Mouse (Mus musculus): ENCODE measurements at regions not wholly inside any gene's neighbourhood (a gene's known extent, or its start where the extent isn't known, plus 50 kb on each side); places are given as distances from the start of the nearest gene placed in this dataset.

DNA sequence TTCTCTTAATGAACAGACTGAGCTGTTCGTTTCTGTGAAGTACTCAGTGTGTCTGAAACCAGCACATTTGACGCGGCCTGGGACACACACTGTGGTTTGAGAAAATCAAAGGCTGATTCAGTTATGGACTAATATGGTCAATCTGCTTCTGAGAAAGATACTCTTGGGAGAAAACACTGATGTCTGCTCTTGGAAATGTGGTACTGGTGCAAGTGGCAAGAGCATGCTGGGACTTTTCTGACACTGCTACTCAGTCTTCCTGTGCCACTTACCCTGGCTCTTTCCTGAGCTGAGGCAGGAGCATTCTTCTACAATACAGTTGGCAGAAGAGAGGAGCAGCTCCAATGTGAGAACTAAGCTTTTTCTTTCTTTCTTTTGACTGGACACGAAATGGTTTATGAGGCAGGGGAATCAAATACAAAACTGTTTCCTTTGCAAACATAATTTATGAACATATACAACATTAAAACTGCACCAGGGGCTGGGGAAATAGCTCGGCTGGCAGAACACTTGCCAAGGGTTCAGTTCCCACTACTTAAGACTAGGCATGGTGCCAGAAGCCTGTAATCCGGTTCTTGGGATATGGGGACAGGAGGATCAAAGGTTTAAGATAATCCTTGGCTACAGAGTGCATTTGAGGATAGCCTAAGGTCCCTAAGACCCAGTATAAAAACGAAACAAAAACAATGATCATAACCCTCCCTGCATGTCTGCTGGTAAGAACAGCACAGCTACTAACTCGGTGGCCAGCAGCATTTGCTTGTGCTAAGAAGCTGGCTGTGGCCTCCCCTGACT lies 173.7 kb upstream of the Klf14 start:
- H3K4me2 ChIP-seq (ENCODE audit: low read length) = no peak overlapping the region
- ATAC-seq (replicated peaks; ENCODE audit: low FRiP score, low TSS enrichment, low read depth) (no peak), DNase-seq (ENCODE audit: low spot score) (no peak)
- no peak overlapping the region for H3K4me3 ChIP-seq (ENCODE audit: low read depth, low read length)
- 70% methylated on average over 8 of the region's 8 CpGs for WGBS
- no peak overlapping the region for H3K9ac ChIP-seq (ENCODE audit: low read length)
- no peaks in the 10 kb centered on the region for H3K27me3 ChIP-seq (replicated peaks; ENCODE audit: control insufficient read depth, insufficient read depth, low read length)
- H3K4me1 ChIP-seq (replicated peaks; ENCODE audit: control insufficient read depth, insufficient read depth, low read length) = no peaks in the 10 kb centered on the region; the same call in 1 of the 2 replicates
- peaks cover 4% of the 10 kb centered on the region; the same call in 1 of the 2 replicates for H3K9me3 ChIP-seq (ENCODE audit: control insufficient read depth, low read length)
- no peaks in the 10 kb centered on the region for H3K36me3 ChIP-seq (ENCODE audit: control insufficient read depth, insufficient read depth, low read length)
- H3K27ac ChIP-seq (ENCODE audit: low read depth) = no peak overlapping the region

DNA sequence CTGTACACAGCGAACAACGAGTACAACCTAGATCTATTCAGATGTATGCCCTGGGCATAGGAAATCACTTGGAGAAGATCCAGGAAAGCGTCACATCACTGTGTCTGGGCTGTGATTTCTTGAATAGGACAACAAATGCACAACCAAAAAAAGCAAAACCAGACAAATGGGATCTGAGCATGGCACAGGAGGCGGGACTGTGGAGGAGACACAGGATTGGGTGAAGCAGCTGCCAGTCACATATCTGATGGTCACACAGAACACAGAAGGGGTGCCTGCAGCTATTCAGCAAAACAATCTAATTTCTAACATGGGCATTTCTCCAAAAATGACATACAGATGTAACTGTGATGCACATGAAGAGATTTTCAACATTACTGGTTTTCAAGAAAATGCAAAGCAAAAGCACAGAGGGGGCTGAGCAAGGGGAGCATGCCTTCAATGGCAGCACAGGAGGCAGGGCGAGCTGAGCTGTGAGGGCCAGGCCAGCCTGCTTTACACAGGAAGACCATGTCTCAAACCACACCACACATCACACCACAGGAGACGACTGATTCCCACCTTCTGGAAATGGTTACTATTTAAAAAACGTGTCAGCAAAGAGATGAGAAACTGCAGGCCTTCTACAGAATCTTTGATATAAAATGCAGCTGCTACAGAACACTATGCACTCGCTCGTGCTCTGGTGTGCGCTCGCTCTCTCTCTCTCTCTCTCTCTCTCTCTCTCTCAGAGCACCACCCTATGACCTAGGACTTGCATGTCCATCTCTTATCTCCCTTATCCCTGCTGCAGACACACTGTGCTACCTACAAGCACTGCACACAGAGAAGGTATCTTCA lies 175.2 kb upstream of the Klf14 start:
- ATAC-seq (replicated peaks; ENCODE audit: low FRiP score, low TSS enrichment, low read depth) = no peak
- 68% methylated on average over 11 of the region's 11 CpGs for WGBS
- DNase-seq (ENCODE audit: low spot score) = no peak
- no peaks in the 10 kb centered on the region for H3K27me3 ChIP-seq (replicated peaks; ENCODE audit: control insufficient read depth, insufficient read depth, low read length)
- no peaks in the 10 kb centered on the region; the same call in 1 of the 2 replicates for H3K4me1 ChIP-seq (replicated peaks; ENCODE audit: control insufficient read depth, insufficient read depth, low read length)
- peaks cover 4% of the 10 kb centered on the region; the same call in 1 of the 2 replicates for H3K9me3 ChIP-seq (ENCODE audit: control insufficient read depth, low read length)
- H3K36me3 ChIP-seq (ENCODE audit: control insufficient read depth, insufficient read depth, low read length) = no peaks in the 10 kb centered on the region
- no peak overlapping the region for H3K4me2 ChIP-seq (ENCODE audit: low read length)
- no peak overlapping the region for H3K9ac ChIP-seq (ENCODE audit: low read length)
- H3K27ac ChIP-seq (ENCODE audit: low read depth) = peak overlapping the region; percentile 38; the same call in 1 of the 2 replicates
- H3K4me3 ChIP-seq (ENCODE audit: low read depth, low read length) = no peak overlapping the region

DNA sequence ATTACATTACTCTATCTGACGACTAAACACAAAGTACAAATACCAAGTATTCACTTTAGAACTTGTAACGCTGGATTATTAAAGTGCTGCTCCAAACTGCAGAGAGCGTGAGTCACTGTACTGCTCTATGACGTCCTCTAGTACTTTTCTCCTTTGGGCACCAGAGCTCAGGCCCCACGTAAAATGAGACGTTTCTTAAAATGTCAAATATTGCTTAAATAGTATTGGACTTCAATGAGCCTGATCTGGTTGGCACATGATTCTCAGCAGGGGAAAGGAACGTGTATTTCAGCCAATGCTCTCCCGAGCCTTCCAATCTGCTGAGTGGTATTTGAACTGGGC lies 175.8 kb upstream of the Klf14 start:
- H3K9me3 ChIP-seq (ENCODE audit: control insufficient read depth, low read length) = peaks cover 4% of the 10 kb centered on the region; the same call in 1 of the 2 replicates
- DNase-seq (ENCODE audit: low spot score) (no peak), ATAC-seq (replicated peaks; ENCODE audit: low FRiP score, low TSS enrichment, low read depth) (no peak)
- peak overlapping the region; percentile 38; the same call in 1 of the 2 replicates for H3K27ac ChIP-seq (ENCODE audit: low read depth)
- H3K36me3 ChIP-seq (ENCODE audit: control insufficient read depth, insufficient read depth, low read length) = no peaks in the 10 kb centered on the region
- H3K27me3 ChIP-seq (replicated peaks; ENCODE audit: control insufficient read depth, insufficient read depth, low read length) = no peaks in the 10 kb centered on the region
- no peaks in the 10 kb centered on the region; the same call in 1 of the 2 replicates for H3K4me1 ChIP-seq (replicated peaks; ENCODE audit: control insufficient read depth, insufficient read depth, low read length)
- no peak overlapping the region for H3K4me2 ChIP-seq (ENCODE audit: low read length)
- no peak overlapping the region for H3K4me3 ChIP-seq (ENCODE audit: low read depth, low read length)
- no peak overlapping the region for H3K9ac ChIP-seq (ENCODE audit: low read length)
- 76% methylated on average over 8 of the region's 8 CpGs for WGBS

DNA sequence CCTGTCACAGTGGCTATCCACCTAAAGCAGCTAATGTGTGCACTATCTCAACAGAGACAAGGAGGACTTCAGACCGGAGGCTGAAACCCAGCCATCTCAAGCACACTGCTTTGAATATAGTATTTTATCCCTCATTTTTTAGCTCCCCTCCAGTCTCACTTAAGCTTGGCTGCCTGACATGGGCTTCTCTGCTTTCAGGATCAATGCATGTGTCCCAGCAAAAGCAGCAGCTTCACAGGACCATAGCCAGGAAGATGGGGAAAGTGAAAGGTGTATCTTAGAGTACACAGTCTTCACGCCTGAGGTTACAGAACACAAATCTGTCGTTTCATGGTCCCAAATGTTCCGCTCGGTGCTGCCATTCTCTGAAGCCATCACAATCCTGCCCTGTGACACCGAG lies 176.7 kb upstream of the Klf14 start:
- H3K27me3 ChIP-seq (replicated peaks; ENCODE audit: control insufficient read depth, insufficient read depth, low read length) = no peaks in the 10 kb centered on the region
- no peak for ATAC-seq (replicated peaks; ENCODE audit: low FRiP score, low TSS enrichment, low read depth)
- H3K9ac ChIP-seq (ENCODE audit: low read length) = no peak overlapping the region
- H3K27ac ChIP-seq (ENCODE audit: low read depth) = no peak overlapping the region
- WGBS = 81% methylated on average over 6 of the region's 6 CpGs
- no peak overlapping the region for H3K4me3 ChIP-seq (ENCODE audit: low read depth, low read length)
- no peaks in the 10 kb centered on the region for H3K36me3 ChIP-seq (ENCODE audit: control insufficient read depth, insufficient read depth, low read length)
- no peak for DNase-seq (ENCODE audit: low spot score)
- H3K4me1 ChIP-seq (replicated peaks; ENCODE audit: control insufficient read depth, insufficient read depth, low read length) = no peaks in the 10 kb centered on the region; the same call in 1 of the 2 replicates
- H3K9me3 ChIP-seq (ENCODE audit: control insufficient read depth, low read length) = peaks cover 4% of the 10 kb centered on the region; the same call in 1 of the 2 replicates
- no peak overlapping the region for H3K4me2 ChIP-seq (ENCODE audit: low read length)

DNA sequence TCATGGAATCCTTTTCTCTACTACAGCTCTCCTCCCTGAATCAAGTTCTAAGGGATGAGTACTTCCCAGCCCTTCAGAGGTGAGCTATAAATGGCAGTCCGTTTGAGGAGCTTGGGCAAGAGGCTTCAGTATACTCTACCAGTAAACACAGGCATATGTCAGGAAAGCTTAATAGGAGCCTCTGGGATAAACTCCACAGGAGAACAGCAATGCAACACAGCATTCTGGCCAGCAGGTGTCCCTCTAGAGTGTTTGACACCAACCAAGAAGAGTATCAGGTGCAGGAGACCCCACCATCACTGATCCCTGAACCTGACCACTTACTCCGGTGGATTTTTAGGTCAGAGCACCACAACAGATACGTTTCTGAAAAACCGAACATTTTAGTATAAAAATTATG lies 178.0 kb upstream of the Klf14 start:
- 62% methylated on average over 4 of the region's 4 CpGs for WGBS
- no peak overlapping the region for H3K9ac ChIP-seq (ENCODE audit: low read length)
- H3K27me3 ChIP-seq (replicated peaks; ENCODE audit: control insufficient read depth, insufficient read depth, low read length) = no peaks in the 10 kb centered on the region
- ATAC-seq (replicated peaks; ENCODE audit: low FRiP score, low TSS enrichment, low read depth) = no peak
- no peak overlapping the region for H3K4me2 ChIP-seq (ENCODE audit: low read length)
- peaks cover 4% of the 10 kb centered on the region; the same call in 1 of the 2 replicates for H3K9me3 ChIP-seq (ENCODE audit: control insufficient read depth, low read length)
- no peaks in the 10 kb centered on the region; the same call in 1 of the 2 replicates for H3K4me1 ChIP-seq (replicated peaks; ENCODE audit: control insufficient read depth, insufficient read depth, low read length)
- no peaks in the 10 kb centered on the region for H3K36me3 ChIP-seq (ENCODE audit: control insufficient read depth, insufficient read depth, low read length)
- H3K4me3 ChIP-seq (ENCODE audit: low read depth, low read length) = no peak overlapping the region
- DNase-seq (ENCODE audit: low spot score) = no peak
- no peak overlapping the region for H3K27ac ChIP-seq (ENCODE audit: low read depth)

DNA sequence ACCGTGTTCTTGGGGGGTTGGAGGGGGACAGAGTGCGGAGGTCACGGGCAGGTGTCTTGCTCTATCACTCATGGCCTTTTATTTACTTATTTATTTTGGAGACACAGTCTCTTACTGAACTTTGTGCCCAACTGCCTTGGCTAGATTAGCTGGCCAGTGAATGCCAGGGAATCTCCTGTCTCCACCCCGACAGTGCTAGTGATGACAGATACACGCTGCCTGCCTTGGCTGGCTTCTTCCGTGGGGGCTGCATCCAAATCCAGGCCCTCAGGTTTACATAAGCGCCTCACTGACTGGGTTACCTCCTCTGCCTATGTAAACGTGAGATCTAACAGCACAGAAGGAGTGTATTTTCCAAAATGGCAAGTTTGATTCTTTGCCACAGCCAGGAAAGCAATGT lies 178.5 kb upstream of the Klf14 start:
- Histone ChIP-seq H3K36me3 (ENCODE audit: control insufficient read depth, insufficient read depth, low read length) (no peaks in the 10 kb centered on the region), H3K27me3 (replicated peaks; ENCODE audit: control insufficient read depth, insufficient read depth, low read length) (no peaks in the 10 kb centered on the region), H3K4me3 (ENCODE audit: low read depth, low read length) (no peak overlapping the region), H3K4me2 (ENCODE audit: low read length) (no peak overlapping the region), H3K9ac (ENCODE audit: low read length) (no peak overlapping the region), H3K9me3 (ENCODE audit: control insufficient read depth, low read length) (peaks cover 4% of the 10 kb centered on the region; the same call in 1 of the 2 replicates), H3K4me1 (replicated peaks; ENCODE audit: control insufficient read depth, insufficient read depth, low read length) (no peaks in the 10 kb centered on the region; the same call in 1 of the 2 replicates), H3K27ac (ENCODE audit: low read depth) (no peak overlapping the region)
- DNase-seq (ENCODE audit: low spot score) = no peak
- ATAC-seq (replicated peaks; ENCODE audit: low FRiP score, low TSS enrichment, low read depth) = no peak
- WGBS = 71% methylated on average over 8 of the region's 8 CpGs

DNA sequence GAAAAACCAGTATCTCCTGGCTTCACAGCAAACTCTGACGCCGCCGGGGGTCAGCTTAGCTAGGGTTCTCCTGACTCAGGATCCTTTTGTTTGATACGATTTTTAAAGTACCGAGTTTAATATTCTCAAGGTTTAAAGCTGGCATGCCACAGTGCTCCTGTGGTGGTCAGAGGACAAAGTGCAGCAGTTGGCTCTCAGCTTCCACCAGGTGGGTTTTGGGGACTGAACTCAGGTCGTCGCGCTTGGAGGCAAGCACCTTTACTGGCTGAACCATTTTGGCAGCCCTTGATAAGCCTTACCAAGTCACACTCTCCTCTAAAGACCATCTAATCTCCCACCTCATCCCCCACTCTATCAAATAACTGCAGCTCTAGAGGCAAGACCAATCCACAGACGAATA lies 181.1 kb upstream of the Klf14 start:
- H3K4me2 ChIP-seq (ENCODE audit: low read length) = no peak overlapping the region
- no peak overlapping the region for H3K27ac ChIP-seq (ENCODE audit: low read depth)
- no peak overlapping the region for H3K9ac ChIP-seq (ENCODE audit: low read length)
- no peak overlapping the region for H3K4me3 ChIP-seq (ENCODE audit: low read depth, low read length)
- WGBS = 89% methylated on average over 9 of the region's 9 CpGs
- no peaks in the 10 kb centered on the region; the same call in 1 of the 2 replicates for H3K4me1 ChIP-seq (replicated peaks; ENCODE audit: control insufficient read depth, insufficient read depth, low read length)
- no peaks in the 10 kb centered on the region for H3K9me3 ChIP-seq (ENCODE audit: control insufficient read depth, low read length)
- DNase-seq (ENCODE audit: low spot score) = no peak
- no peaks in the 10 kb centered on the region for H3K36me3 ChIP-seq (ENCODE audit: control insufficient read depth, insufficient read depth, low read length)
- ATAC-seq (replicated peaks; ENCODE audit: low FRiP score, low TSS enrichment, low read depth) = no peak
- H3K27me3 ChIP-seq (replicated peaks; ENCODE audit: control insufficient read depth, insufficient read depth, low read length) = no peaks in the 10 kb centered on the region

DNA sequence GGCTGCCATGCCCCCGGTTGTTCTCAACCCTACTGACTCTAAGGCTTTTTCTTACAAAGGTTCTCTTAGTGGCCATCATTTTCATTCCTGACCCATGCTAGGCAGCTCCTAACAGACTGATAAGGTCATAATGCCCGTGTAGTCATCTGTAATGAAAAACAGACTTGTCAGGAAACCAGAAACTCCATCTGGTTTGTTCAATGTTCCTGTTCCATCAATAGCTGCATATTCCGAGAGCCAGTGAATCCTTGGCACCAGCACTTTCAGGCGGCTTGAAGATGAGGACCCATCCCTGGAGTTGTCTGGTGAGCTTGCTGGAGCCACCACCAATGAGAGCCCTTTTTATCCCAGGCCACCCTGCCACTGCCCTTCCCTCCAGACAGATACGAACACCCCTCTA lies 181.7 kb upstream of the Klf14 start:
- H3K9ac ChIP-seq (ENCODE audit: low read length) = no peak overlapping the region
- no peak for ATAC-seq (replicated peaks; ENCODE audit: low FRiP score, low TSS enrichment, low read depth)
- H3K4me3 ChIP-seq (ENCODE audit: low read depth, low read length) = no peak overlapping the region
- no peaks in the 10 kb centered on the region for H3K9me3 ChIP-seq (ENCODE audit: control insufficient read depth, low read length)
- DNase-seq (ENCODE audit: low spot score) = no peak
- H3K27me3 ChIP-seq (replicated peaks; ENCODE audit: control insufficient read depth, insufficient read depth, low read length) = no peaks in the 10 kb centered on the region
- no peak overlapping the region for H3K4me2 ChIP-seq (ENCODE audit: low read length)
- WGBS = 81% methylated on average over 5 of the region's 5 CpGs
- H3K27ac ChIP-seq (ENCODE audit: low read depth) = no peak overlapping the region
- no peaks in the 10 kb centered on the region for H3K36me3 ChIP-seq (ENCODE audit: control insufficient read depth, insufficient read depth, low read length)
- H3K4me1 ChIP-seq (replicated peaks; ENCODE audit: control insufficient read depth, insufficient read depth, low read length) = no peaks in the 10 kb centered on the region

Data from intestine, embryonic 14.5 days (tissue).